Mouse (Mus musculus) bone marrow, adult 2 months (tissue): ENCODE data around the gene Abcb8.

Experiments used
- CTCF ChIP-seq: fragments of 200-500 bp; IDR thresholded peaks from 2 replicates; pipeline ENCODE4 v1.5.1; 2011; ENCODE audit warnings: low read length, control low read depth; ENCODE audit not compliant: control insufficient read depth, insufficient read depth
- POLR2A ChIP-seq: fragments of 200-500 bp; IDR thresholded peaks from 2 replicates; pipeline ENCODE4 v1.6.1; 2011; ENCODE audit warnings: low read depth, mild to moderate bottlenecking, control low read depth, low read length, borderline replicate concordance; ENCODE audit not compliant: control insufficient read depth

DNA sequence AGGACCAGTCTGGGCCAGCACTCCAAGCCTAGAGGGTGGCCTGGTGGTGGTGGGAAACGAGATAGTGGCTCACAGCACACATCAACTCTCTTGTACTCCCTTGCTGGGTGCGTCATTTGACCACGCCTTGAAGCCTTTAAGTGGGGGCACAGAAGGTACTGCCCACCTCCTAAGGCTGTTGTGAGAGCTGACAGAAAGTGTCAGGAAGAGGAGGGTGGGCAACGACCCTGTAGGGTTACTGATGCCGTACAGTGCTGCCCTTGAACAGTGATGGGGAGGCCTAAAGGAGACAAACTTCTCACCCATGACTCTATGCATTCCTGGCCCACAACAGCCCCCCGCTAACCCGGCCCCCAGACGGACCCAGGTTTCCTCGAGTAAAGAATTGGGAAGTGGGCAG, 27.0 kb upstream of the Abcb8 start:
- TF ChIP-seq CTCF (no peak), POLR2A (no peak)
